Mouse (Mus musculus) fat pad, adult 2 months (tissue): ENCODE results near the gene Snx29.

Experiments used
- DNase-seq: peaks from one replicate; pipeline ENCODE4 v3.0.0-alpha.2; 2011; ENCODE audit warnings: low read depth, low spot score; ENCODE audit errors: extremely low read depth

Snx29 gene

DNA sequence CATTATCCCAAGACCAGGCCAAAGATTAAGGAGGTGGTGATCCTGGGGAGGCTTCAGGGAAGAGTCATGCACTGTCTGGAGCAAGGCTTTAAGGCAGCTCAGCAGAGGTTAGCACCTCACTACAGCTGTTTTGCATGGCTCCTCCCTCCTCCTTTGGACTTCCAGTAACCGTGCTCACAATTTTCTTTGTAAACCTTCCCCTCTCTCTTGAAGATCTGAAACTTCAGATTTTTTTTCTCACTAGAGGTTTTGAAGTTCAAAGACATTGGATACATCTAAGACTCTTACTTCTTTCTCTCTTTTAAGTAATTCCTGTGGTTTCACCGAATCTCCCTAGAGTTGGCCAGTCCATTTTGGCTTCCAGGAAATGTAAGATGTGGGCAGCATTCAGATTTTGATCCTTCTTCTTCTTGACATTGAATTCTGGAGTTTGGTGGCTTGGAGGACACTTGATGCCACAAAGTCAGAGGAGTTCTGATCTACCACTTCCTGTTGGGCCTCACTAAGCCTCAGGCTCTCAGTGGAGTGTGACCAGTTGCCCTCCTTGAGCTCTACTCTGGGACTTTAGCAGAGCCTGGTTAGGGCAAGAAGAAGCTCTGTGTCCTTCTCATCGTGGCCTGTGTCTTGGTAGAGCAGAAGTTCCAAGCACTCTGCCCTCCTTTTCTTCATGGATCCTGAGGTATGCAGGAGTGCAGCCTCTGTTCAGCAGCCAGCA is 255.0 kb downstream of the Snx29 start:
- no peak for DNase-seq

DNA sequence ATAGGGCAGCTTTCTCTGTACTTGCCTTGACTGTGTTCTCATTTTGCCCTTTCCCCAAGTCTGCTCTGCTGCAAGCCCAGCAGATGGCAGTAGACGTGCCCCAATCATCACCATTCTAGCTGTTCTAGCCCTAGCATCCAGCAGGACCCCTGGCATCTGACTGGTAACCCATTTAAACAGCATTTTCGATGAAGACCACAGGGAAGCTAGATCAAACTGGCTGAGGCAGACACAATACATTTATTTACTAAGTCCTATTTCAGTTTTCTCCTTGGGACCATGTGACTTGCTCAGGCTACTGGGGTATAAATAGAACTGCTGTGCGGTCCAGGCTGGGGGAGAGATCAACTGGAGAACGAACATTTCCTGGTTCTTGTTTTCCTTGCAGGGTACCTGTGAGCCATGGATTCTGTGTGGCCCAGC is 257.0 kb downstream of the Snx29 start:
- no peak for DNase-seq

DNA sequence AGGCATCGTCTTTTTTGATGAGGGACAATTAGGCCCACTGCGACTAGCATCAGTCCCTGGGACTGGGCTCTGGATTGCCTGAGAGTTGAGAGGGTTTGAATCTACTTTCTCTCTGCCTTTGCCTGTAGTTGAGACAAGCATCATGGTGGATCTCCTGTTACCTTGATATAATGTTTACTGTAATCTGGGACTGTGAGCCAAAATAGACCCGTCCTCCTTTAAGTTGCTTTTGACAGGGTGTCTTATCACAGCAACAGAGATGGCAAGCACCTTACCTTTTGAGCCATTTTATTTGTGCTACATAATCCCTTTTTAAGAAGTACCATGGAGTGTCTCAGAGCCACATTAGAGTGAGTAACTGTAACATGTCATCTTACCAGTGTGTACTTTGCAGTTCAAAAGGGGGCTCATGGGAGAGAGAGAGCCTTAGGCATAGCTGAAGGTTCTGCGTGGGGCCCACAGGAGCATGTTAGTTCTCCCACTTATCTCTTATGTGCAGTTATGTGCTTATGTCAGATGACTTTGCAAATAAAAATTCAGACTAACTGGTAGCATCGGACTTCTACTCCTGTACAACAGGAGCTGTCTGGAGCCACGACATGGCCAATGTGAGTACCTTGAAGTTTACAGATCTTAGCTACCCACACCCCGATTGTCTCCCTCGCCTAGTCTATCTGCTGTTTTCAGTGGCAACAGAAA is 261.4 kb downstream of the Snx29 start:
- DNase-seq = no peak

DNA sequence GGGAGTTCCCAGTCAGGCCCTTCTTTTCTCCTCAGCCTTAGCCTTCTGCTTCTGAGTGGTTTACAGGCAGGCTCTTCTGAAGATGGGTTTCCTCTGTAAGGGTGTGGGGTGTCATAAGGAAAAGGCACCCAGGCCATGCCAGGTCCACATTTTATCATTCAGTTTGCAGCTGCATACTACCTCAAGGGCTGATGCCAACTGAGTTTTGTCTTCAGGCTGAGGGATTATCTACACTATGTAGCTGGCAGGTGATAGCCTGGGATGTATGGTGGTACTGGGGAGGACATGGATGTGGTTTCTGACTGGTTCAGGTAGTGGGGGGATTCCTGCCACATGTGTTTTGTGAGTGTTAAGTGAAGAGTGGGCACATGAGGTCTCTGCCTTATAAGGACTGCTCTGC is 266.0 kb downstream of the Snx29 start:
- DNase-seq = no peak

DNA sequence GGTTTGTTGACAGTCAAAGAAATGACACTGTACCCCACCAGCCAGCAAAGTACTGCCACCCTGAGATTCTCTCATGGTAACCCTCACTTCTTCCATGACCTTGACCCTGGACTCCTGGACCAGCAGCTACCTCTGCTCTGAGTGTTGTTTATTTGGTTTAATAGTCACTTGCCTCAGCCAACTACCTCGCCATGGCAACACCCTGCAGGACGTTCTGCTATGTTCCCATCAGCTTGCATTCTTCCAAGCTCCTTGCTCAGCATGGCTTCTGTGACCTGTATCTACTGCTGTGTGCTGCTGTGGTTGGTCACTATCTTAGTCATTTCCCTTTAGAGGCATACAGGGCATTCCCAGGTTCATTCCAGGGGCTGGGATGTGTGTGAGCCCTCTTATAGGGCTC is 266.6 kb downstream of the Snx29 start:
- DNase-seq = no peak

DNA sequence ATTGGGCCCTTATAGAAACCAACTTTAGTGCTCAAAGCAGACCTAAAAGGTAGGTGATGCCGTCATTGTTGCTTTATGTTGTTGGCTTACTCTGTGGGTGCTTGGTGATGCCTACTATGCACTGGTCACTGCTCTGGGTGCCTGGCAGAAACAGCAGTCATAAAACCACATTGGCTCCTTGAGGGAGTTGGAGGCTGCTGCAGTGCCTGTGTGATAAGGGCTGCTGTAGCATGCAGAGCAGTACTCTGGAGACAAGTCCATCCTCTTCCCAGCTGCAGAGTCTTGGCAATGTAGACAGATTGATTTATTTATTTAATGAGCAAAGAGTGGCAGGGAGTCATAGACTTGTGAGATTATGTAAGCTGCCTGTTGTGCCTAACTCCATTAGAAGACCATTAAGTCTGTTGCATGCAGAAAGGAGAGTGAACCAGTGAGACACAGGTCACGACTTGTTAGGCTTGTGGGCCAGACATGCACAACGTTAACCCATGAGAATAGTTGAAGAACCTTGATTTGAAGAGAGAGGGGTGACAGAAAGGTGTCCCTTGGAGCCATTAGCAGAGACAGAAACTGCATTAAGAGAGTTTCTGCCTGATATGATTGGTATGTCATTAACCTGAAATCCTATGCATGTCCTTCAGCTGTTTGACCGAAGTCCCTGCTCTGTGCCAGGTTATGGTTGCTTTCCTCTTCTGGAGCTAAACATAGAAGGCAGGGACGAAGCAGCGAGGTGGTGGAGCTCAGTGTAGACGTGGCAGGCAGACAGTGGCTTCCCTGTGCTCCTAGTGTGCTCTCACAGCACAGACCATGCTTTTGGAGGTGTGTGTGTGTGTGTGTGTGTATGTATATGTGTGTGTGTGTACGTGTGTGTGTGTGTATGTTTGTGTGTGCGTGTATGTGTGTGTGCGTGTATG is 267.3 kb downstream of the Snx29 start:
- DNase-seq = no peak

DNA sequence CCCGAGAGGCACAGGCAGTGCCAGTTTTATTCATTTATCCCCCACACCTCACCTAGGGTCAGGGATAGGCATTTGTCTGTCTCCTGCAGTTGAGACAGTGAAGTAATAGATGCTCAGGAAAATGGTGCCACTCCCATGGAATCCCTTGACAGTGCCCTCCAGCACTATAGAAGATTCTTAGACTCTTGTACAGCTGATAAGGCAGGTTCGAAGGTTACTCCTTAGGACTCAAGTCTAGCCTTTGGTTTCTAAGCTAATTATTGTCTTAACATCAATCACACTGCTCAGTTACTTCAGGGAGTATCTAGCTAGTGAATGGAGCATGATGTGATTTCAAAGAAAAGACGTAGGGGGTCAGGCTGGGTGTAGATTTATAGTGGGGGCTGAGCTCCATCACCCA is 273.9 kb downstream of the Snx29 start:
- DNase-seq = no peak

DNA sequence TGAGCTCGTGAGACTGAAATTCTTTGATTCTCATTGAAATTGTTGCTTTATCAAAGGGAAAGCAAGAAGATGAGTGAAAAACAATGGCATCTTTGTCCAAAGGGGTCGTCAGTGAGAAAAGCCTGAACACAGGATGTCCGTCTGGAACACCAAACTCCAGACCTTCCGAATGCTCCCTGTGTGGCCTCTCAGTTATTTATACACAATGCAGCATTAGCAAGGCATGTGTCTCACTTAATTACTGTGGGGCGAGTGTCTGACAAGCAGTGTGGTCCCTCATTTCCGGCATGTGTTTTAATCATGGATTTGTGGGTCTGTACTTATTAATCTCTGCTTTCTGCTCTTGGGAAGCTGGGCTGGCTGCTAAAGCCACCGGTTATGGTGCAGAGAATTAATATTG is 275.1 kb downstream of the Snx29 start:
- DNase-seq = no peak

DNA sequence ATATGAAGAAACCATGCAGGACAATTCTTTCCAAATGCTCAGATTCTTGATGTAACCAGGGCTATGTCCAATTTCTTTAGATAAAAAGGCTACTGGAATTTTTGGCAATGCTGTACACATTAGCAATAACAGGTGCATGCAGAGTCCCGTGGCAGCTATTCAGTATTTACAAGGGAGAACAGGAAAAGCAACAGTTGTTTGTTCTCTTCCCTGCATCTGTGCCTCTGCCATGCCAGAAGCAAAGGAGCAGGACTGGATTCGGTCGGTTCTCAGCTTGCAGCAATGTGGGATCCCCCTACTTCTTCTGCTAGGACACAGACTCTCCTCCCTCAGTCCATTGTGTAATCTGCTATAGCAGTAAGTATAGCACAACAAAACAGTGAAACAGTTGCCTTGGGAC is 276.8 kb downstream of the Snx29 start:
- no peak for DNase-seq

DNA sequence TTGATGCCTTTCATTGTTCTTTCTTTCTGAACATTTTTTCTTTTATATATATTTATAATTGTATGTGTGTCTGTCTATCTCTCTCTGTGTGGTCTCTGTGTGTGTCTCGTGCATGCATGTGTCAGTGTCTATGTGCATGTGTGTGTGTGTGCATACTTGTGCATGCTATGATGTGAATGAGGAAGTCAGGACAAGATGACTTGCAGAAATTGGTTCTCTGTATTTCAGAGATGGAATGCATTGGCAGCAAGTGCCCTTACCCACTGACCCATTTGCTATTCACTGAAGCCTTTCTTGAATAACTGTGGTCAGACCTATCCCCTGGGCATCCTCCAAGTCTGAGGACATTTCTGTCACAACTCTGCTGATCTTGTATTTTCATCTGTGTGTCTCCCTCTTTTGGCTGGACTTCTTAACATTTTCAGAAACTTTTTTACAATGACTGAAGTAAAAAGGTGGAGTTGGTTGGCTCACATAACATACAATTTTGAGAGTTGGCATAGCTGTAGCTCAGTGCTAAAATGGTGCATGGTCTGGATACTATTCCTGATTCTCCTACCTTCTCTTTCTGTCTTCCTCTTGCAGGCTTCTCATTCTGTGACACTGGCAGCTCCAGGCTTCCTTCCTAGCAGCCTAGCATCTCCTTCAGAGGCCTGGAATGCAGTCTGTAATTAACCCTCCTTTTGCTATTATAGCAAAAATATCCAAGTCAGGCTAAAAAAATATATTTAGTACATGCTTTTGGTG is 278.8 kb downstream of the Snx29 start:
- DNase-seq = no peak

DNA sequence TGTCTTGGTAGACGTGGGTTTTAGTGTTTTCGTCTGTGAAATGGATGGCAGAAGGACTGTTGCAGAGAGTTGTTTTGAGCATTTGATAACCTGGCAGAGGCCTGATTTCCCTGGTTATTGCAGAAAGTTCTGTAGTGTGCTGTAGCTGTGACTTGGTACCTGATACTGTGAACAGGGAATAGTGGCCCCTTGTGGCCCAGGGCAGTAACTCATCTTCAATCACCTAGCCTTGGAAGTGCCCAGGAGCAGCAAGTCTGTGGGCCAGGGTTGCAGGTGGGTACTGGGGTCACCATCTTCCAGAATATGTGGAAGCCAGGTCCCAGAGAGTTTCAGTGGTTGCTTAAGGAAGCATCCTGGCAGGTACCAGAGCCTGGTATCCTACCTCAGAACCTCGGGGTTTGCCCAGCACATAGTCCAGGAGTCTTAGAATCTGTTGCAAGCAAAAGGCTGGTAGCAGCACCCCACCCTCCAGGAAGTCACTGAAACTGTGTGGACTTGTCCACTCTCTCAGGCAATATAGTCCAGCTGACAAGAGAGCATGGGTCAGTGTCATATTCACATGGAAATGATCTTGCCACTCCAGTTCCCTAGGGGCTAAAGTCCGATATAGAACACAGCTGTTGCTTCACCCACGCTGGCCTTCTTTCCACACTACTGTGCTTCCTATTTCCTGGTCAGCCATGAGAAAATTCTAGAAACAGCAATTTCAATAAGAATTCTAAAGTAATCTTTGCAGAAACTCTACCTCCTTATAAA is 281.1 kb downstream of the Snx29 start:
- no peak for DNase-seq

DNA sequence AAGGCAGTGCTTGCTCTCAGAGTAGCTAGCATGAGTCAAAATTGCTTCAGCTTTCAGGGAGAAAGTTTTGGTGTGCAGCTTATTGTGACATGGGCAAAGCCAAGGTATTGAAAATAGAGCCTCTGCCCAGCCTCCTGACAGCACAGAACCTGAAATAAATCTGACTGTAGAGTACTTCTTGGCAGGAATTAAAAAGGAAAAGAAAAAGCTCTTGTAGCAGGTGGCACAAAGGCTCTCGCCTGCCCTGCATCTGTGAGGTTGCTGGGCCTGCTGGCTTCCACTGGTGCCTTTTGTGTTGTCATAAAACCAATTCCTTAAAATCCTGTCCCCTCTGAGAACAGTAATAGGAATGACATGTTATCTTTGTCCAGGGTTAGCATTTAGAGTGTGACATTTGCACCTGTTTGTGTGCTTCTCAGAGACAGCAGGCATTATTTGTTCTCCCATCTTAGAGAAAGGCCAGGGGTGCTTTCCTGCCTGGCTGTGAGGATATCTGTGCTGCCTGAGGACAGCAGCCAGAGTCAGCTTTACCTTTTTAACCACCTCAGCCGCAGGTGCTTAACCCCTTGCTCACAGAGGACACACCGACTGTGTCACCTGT is 289.9 kb downstream of the Snx29 start:
- no peak for DNase-seq

DNA sequence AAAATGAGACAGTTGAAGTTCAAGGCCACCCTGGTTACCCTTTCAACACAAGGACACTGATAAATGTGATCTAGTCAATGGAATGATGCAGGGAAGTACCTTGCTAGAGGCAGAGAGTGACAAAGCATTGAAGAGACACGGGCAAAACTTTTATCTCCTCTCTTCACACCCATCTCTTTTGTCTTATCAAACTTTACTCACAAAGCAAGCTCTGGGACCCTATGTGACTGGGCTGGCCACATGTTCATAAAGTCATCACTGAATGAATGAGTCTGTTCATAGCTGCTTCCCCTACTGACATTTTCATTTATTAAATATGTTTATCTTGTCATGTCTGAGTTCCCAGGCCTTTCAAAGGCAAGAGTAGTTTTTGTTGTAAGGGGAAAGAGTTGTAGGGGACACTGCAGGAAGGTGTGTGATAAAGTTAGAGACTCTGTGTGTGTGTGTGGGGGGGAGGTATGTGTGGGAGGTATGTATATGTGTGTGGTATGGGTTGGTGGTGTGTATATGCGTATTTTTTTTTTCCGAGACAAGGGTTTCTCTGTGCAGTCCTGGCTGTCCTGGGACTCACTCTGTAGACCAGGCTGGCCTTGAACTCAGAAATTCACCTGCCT is 291.8 kb downstream of the Snx29 start:
- DNase-seq = no peak

DNA sequence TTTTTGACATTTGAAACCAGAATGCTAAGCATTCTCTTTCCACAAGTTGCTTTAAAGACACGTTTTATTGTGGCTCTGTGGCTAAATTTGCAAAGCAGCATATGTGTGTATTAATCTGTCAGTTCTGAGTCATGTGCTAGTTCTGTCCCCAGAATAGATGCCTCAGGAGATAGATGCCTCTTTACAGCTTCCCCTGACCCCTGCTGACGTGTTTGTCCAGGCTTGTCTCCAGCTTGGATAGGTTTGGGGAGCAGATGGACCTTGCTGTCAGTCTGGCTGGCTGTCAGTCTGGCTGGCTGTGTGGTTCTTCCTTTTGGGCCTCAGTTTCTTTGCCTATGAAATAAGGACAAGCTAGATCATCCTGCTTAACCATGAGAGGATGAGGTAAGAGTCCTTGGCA is 292.9 kb downstream of the Snx29 start:
- no peak for DNase-seq

DNA sequence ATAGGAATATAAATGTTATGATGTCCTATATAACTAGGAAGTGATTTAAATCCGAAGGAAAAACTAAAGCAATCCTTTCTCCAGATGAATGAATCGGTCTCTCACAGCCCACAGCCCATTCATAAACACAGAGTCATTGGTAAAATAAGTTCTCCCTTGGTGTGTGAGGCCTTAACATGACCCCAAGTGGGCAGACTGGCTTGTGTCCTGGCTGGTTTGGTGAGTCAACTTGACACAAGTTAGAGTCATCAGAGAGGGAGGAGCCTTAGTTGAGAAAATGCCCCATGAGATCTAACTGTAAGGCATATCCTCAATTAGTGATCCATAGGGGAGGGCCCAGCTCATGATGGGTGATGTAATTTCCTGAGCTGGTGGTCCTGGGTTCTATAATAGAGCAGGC is 297.2 kb downstream of the Snx29 start:
- DNase-seq = no peak

DNA sequence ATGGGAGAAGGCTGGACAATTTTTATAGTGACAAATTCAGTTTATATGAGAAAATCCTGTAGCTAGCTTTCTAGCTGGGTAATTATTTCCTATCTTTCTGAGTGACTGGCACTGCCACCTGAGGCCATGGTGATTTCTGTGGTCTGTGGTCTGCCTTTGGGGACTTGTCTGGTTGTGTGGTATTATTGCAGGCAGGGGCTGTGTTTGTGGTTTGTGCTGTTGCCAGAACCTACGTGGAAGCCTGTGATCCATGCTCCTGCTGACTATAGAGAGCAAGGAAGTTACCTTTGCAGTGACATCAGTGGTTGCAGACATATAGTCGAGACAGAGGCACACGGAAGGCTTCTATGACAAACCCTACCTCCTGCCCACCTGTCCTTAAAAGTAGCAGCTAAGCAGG is 298.3 kb downstream of the Snx29 start:
- DNase-seq = no peak

DNA sequence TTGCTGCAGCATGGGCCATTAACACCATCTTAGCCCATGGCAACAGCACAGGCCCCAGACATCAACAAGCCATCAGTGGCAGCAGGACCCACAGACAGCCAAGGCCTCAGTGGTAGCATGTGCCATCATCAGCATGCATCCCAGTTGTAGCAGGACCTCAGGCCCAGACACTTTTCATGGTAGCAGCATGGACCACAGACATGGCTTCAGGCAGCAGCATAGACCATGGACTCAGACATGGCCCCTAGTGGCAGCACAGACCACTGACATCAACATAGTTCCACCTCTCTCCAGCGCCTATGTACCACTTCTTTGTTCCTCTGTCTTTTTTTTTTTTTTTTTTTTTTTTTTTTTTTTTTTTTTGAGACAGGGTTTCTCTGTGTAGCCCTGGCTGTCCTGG is 299.0 kb downstream of the Snx29 start:
- no peak for DNase-seq

DNA sequence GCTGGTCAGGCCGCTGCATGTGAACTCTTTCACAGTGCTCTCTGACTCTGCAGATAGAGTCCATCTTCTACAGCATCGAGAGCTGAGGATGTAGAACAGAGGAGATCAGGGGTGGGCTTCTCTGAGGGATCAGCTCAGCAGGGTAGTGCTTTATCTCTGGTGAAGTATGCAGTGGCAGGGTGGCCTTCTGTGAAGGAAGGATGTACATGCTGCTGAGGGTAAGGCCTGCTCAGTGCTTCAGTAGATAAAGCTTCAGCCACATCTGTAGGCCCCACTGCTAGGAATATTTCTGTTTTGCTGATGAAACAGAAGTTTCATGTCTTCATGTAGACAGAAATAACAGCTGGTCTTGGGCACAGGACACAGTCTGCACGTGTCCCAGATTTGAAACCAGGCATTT is 300.3 kb downstream of the Snx29 start:
- no peak for DNase-seq

DNA sequence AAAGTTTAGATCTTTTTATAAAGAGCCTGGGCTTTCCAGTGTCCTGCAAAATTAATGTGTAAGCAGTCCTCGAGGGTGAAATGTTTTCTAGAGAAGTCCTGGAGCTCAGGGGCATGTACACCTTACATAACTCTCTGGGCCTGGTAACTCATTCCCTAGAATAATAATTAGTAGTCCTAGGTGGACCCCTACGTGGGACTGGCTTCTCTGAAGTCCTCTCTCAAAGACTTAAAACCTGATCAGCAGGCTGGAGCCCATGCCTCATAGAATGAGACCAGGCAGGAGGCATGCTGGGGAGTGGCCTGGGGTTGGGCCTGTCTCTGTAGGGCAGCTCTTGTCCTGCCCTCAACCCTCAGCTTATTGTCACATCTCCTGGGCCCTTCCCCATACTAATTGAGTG is 301.4 kb downstream of the Snx29 start:
- no peak for DNase-seq
